Mouse (Mus musculus) G1E (cell line): ENCODE data around the gene Lamp1. TPM values are rescaled to one million over a fixed set of nuclear protein-coding genes. Genes with fewer than 3 reads are reported as not detected.
A peak's percentile ranks its signal among the peaks of the same experiment; 100 is the strongest.

ENCODE experiments used
- ATAC-seq: 2 replicates; pipeline ENCODE4 v1.8.0; 2016; ENCODE audit warnings: mild to moderate bottlenecking; ENCODE audit not compliant: insufficient number of reproducible peaks, poor library complexity, low FRiP score, severe bottlenecking; ENCODE audit errors: extremely low read depth
- DNase-seq: peaks from one replicate; pipeline ENCODE4 v3.0.0; 2012; ENCODE audit warnings: low spot score
- H3K27me3 ChIP-seq: 2 replicates; pipeline ENCODE4 v1.6.1; 2012; ENCODE audit warnings: mild to moderate bottlenecking, low read length, inconsistent platforms; ENCODE audit not compliant: insufficient read depth
- H3K36me3 ChIP-seq: replicated peaks from 2 replicates; pipeline ENCODE3; 2012; ENCODE audit warnings: mild to moderate bottlenecking, inconsistent platforms
- H3K4me1 ChIP-seq: 2 replicates; pipeline ENCODE4 v1.6.1; 2012; ENCODE audit warnings: low read depth, low read length, inconsistent platforms, mixed read lengths; ENCODE audit not compliant: insufficient read depth
- H3K4me3 ChIP-seq: 2 replicates; pipeline ENCODE4 v1.5.1; 2012; ENCODE audit warnings: low read depth, mild to moderate bottlenecking, inconsistent platforms, low read length, moderate library complexity, mixed read lengths
- H3K9me3 ChIP-seq: replicated peaks from 2 replicates; pipeline ENCODE4 v1.6.1; 2012; ENCODE audit warnings: inconsistent platforms
- CTCF ChIP-seq: IDR thresholded peaks from 2 replicates; pipeline ENCODE4 v1.5.1; 2012; ENCODE audit warnings: low read depth, low read length, inconsistent platforms, mixed read lengths
- GATA1 ChIP-seq: IDR thresholded peaks from 2 replicates; pipeline ENCODE4 v1.6.1; 2012; ENCODE audit warnings: borderline replicate concordance, low read length, inconsistent platforms, mixed read lengths
- GATA2 ChIP-seq: IDR thresholded peaks from 2 replicates; pipeline ENCODE4 v1.6.1; 2012; ENCODE audit warnings: low read depth, low read length, inconsistent platforms, borderline replicate concordance
- POLR2AphosphoS5 ChIP-seq: IDR thresholded peaks from 2 replicates; pipeline ENCODE4 v1.6.1; 2012; ENCODE audit warnings: low read depth, low read length, inconsistent platforms; ENCODE audit not compliant: insufficient replicate concordance
- TAL1 ChIP-seq: conservative IDR thresholded peaks from 2 replicates; pipeline ENCODE4 v1.6.1; 2012; ENCODE audit warnings: low read depth, low read length, inconsistent platforms, mixed read lengths
- polyA plus RNA-seq: library from polyadenylated mRNA; stranded (reverse); fragments of >175 nt; gene quantifications from 2 replicates; pipeline ENCODE4 v1.2.3, GENCODE M21; 2012
- total RNA-seq, 2 experiments: library from RNA; stranded (forward) in 1 of 2; stranded (reverse) in 1 of 2; fragments of 200-1000 nt in 1 of 2; fragments of >200 nt in 1 of 2; fragmentation: Nextera tagmentation in 1 of 2; gene quantifications; 2 replicates each; pipeline ENCODE4 v1.2.3; 2014 to 2017

Gene Lamp1
- 206 and 208 TPM in 2 replicates for total RNA-seq (2014; fragmentation: Nextera tagmentation)
- total RNA-seq (2017): 458 and 554 TPM in 2 replicates
- polyA plus RNA-seq: 150 and 233 TPM in 2 replicates

- Histone ChIP-seq H3K27me3 (no peaks in the 10 kb centered on the region), H3K36me3 (peaks cover 40% of the 10 kb centered on the region), H3K9me3 (no peaks in the 10 kb centered on the region), H3K4me3 (peak within 1 kb of the TSS; percentile 97), H3K4me1 (peaks cover 45% of the 10 kb centered on the region)
- DNase-seq (peak; percentile 91), ATAC-seq (peak; percentile 43)
- TF ChIP-seq POLR2AphosphoS5: no peak
- TF ChIP-seq GATA2: no peak; the same call in 1 of the 2 replicates
- no peak for TF ChIP-seq CTCF
- no peak for TF ChIP-seq GATA1
- TF ChIP-seq TAL1: no peak
These were observed at the start of gene Lamp1 for GRCm38 (mm10) chr8:13158718-13159376. Lamp1 (plus strand) TSS chr8:13159161.

DNA sequence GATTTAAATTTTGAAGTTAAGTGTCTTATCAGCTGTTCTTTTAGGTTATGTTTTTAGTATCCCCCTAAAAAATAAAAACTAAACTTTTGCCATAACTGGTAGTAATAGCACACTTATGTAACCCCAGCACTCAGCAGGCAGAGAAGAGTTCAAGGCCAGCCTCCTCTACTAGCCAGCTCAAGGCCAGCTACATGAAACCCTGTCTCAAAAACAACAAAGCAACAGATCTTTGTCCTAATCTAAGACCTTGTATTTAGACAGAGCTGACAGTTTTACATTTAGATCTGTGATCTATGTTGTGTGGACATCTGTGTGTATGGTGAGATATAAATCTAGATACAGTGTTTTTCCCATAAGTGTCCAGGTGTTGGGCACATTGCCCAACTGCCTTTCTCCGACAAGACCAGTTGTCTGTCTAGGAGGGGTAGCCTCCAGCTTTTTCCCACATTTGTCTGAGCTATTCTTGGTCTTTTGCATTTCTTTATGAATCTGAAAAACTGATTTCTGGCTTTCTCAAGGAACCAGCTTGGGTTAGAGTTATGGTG, 49.5 kb upstream of the Lamp1 start:
- Histone ChIP-seq H3K9me3 (no peaks in the 10 kb centered on the region), H3K36me3 (peaks cover 62% of the 10 kb centered on the region), H3K4me3 (no peak overlapping the region), H3K4me1 (peaks cover 72% of the 10 kb centered on the region), H3K27me3 (no peaks in the 10 kb centered on the region)
- DNase-seq (no peak), ATAC-seq (no peak)
- TF ChIP-seq TAL1 (no peak), GATA2 (no peak), GATA1 (no peak), POLR2AphosphoS5 (no peak), CTCF (no peak)

- H3K9me3 ChIP-seq: no peaks in the 10 kb centered on the region
- H3K27me3 ChIP-seq: no peaks in the 10 kb centered on the region
- H3K36me3 ChIP-seq: peaks cover 73% of the 10 kb centered on the region
- peaks cover 66% of the 10 kb centered on the region for H3K4me1 ChIP-seq
- ATAC-seq (no peak), DNase-seq (no peak)
- no peak overlapping the region; the same call in 1 of the 2 replicates for H3K4me3 ChIP-seq
- TF ChIP-seq GATA2 (no peak), CTCF (no peak), GATA1 (no peak), TAL1 (no peak), POLR2AphosphoS5 (no peak)
These were observed 47.0 kb upstream of the Lamp1 start for GRCm38 (mm10) chr8:13111917-13112316.

GRCm38 (mm10) chr8:13113232-13113631, 45.7 kb upstream of the Lamp1 start:
- ATAC-seq (no peak), DNase-seq (no peak)
- no peak overlapping the region for H3K4me3 ChIP-seq
- H3K27me3 ChIP-seq: no peaks in the 10 kb centered on the region
- peaks cover 77% of the 10 kb centered on the region for H3K36me3 ChIP-seq
- H3K4me1 ChIP-seq: peaks cover 62% of the 10 kb centered on the region
- H3K9me3 ChIP-seq: no peaks in the 10 kb centered on the region
- no peak for TF ChIP-seq POLR2AphosphoS5
- no peak for TF ChIP-seq GATA2
- no peak for TF ChIP-seq GATA1
- no peak for TF ChIP-seq TAL1
- TF ChIP-seq CTCF: no peak

DNA sequence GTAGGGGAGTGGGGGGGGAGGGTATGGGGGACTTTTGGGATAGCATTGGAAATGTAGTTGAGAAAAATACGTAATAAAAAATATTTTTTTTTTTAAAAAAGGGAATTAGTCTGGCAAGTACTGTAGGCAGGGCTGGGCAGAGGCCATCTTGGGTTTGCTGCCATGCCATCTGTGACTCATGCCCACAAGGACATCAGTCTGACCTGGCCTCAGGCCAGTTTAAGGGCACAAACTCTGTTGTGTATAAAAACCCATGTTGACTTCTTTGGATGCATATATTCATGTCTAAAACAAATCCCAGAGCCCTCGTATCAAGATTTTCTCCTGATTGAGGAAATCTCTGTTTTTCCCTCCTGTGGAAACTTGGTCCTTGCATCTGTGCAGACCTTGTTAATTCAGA, 41.9 kb upstream of the Lamp1 start:
- DNase-seq (no peak), ATAC-seq (no peak)
- H3K36me3 ChIP-seq: peaks cover 86% of the 10 kb centered on the region
- no peaks in the 10 kb centered on the region for H3K9me3 ChIP-seq
- H3K4me3 ChIP-seq: no peak overlapping the region
- peaks cover 68% of the 10 kb centered on the region for H3K4me1 ChIP-seq
- TF ChIP-seq TAL1 (no peak), GATA1 (no peak), CTCF (no peak), GATA2 (no peak), POLR2AphosphoS5 (no peak)
- no peaks in the 10 kb centered on the region for H3K27me3 ChIP-seq

DNA sequence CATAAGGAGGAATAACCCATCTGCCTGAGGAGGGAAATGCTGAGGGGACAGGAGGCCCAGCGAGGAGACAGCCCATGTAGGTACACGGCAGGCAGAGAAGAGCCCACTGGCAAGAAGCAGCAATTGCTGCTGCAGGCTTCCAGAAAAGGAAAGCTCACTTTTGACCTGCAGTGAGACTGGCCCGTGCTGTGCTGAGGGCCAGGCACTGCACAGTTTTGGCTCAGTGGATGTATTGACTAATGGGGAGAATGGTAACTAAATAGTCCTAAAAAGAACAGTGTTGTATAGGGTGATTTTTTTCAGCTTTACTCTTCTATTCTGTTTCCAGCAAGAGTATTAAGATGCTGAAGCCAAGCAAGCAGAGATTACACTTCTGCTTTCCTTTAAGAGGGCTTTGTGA, 40.4 kb upstream of the Lamp1 start:
- H3K27me3 ChIP-seq: no peaks in the 10 kb centered on the region
- H3K4me3 ChIP-seq: no peak overlapping the region
- DNase-seq: no peak
- peaks cover 83% of the 10 kb centered on the region for H3K36me3 ChIP-seq
- H3K9me3 ChIP-seq: no peaks in the 10 kb centered on the region
- TF ChIP-seq CTCF: no peak
- TF ChIP-seq GATA1: no peak
- no peak for TF ChIP-seq POLR2AphosphoS5
- TF ChIP-seq GATA2: no peak
- no peak for TF ChIP-seq TAL1
- ATAC-seq: no peak
- peaks cover 68% of the 10 kb centered on the region for H3K4me1 ChIP-seq
